Mouse (Mus musculus): ENCODE data around the gene Gm28729. TPM values are rescaled to one million over a fixed set of nuclear protein-coding genes. Genes with fewer than 3 reads are reported as not detected.
"Not testable (repeated sequence)": the region's sequence is repeated elsewhere in the genome, so short reads cannot be mapped to it uniquely, and the experiment has no call there.

Gene Gm28729
- total RNA-seq, 2 experiments from 2014 or later, result not detected

GRCm38 (mm10) chr9:96536895-96537614, 12.0 kb upstream of the Gm28729 start:
- DNase-seq, result peak; percentile 62
- no peak for TF ChIP-seq CTCF (IDR thresholded peaks at IDR 0.05)
- H3K27ac ChIP-seq, result peak overlapping the region; percentile 78
- peak overlapping the region; percentile 70 for H3K4me3 ChIP-seq
- intact Hi-C loops (cut with DNase I), result no loop called here

DNA sequence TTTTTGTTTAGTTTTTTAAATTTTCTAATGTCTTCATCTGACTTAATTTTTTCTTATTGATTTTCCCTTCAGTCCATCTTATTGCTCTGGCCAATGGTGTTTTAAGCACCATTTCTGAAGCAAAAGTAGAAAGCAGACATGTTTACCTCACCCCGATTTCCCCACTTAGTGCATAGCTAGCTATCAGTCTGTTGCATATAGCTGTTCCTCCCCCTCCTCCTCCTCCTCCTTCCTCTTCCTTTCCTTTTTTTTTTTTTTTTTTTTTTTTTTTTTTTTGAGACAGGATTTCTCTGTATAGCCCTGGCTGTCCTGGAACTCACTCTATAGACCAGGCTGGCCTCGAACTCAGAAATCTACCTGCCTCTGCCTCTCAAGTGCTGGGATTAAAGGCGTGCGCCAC, 11.0 kb upstream of the Gm28729 start:
- H3K27ac ChIP-seq; intact Hi-C loops (cut with DNase I); DNase-seq; H3K4me3 ChIP-seq: not testable (repeated sequence)

DNA sequence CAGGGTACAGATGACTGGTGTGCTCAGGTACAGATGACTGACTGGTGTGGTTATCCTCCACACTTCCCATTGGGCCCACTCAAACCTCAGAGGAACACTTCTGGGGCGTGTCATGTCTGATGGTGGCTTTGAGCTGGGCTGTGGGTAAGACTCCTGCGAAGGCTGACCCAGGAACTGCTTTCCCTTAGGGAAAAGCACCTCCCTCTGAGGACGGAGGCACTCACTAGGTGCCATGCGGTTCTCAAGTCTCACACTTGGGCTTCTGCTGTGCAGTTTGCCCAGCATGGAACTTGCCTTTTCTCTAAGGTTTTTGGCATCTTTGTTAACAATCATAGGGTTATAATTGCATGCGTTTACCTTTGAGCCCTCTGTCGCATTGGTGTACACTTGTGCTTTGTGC, 10.4 kb upstream of the Gm28729 start:
- DNase-seq, result no peak
- intact Hi-C loops (cut with DNase I), result no loop called here
- TF ChIP-seq CTCF (IDR thresholded peaks at IDR 0.05), result no peak
- Histone ChIP-seq H3K27ac (no peak overlapping the region), H3K4me3 (no peak overlapping the region)

- intact Hi-C loops (cut with DNase I), result no loop called here
- TF ChIP-seq CTCF (IDR thresholded peaks at IDR 0.05), result no peak
- no peak for DNase-seq
- Histone ChIP-seq H3K4me3 (no peak overlapping the region), H3K27ac (no peak overlapping the region)
Measured at GRCm38 (mm10) chr9:96534256-96534655, 9.2 kb upstream of the Gm28729 start.

DNA sequence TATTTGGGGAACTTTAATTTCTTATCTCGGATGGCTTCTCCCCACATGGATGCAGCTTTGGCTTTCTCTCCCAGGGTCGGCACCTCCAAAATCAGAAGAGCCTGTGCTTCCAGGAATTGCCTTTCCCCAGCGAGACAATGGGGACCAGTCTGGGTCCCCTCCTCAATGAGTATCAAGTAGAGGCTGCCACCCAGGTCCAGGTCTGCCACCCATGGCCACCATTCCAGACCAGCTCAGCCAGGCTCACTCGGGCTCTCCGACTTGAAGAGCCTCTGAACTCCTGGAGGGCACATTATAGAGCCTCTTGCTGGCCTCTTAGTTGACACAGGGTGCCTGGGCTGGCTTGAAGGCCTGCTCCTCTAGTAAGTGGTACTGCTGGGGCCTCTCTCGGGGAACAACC, 8.4 kb upstream of the Gm28729 start:
- Histone ChIP-seq H3K4me3 (no peak overlapping the region), H3K27ac (no peak overlapping the region)
- no peak for DNase-seq
- TF ChIP-seq CTCF (IDR thresholded peaks at IDR 0.05), result no peak
- intact Hi-C loops (cut with DNase I), result no loop called here

GRCm38 (mm10) chr9:96532531-96532930, 7.5 kb upstream of the Gm28729 start:
- no peak overlapping the region for H3K4me3 ChIP-seq
- DNase-seq, result no peak
- H3K27ac ChIP-seq, result peak overlapping the region; percentile 16; the same call in 1 of the 2 replicates
- intact Hi-C loops (cut with DNase I), result no loop called here
- no peak for TF ChIP-seq CTCF (IDR thresholded peaks at IDR 0.05)

GRCm38 (mm10) chr9:96530674-96531081, 5.6 kb upstream of the Gm28729 start:
- H3K4me3 ChIP-seq, result peak overlapping the region; percentile 74
- H3K27ac ChIP-seq, result peak overlapping the region; percentile 81
- TF ChIP-seq CTCF (IDR thresholded peaks at IDR 0.05), result no peak
- intact Hi-C loops (cut with DNase I), result no loop called here
- peak; percentile 63 for DNase-seq

GRCm38 (mm10) chr9:96529961-96530673, 5.1 kb upstream of the Gm28729 start:
- DNase-seq, result no peak
- H3K4me3 ChIP-seq, result peak overlapping the region; percentile 74
- no peak for TF ChIP-seq CTCF (IDR thresholded peaks at IDR 0.05)
- intact Hi-C loops (cut with DNase I), result no loop called here
- peak overlapping the region; percentile 81 for H3K27ac ChIP-seq

GRCm38 (mm10) chr9:96526011-96526410, 947 bp upstream of the Gm28729 start:
- no peak overlapping the region for H3K4me3 ChIP-seq
- no peak for TF ChIP-seq CTCF (IDR thresholded peaks at IDR 0.05)
- DNase-seq, result no peak
- H3K27ac ChIP-seq, result no peak overlapping the region
- intact Hi-C loops (cut with DNase I), result no loop called here

- DNase-seq, result no peak
- Histone ChIP-seq H3K4me3 (no peak overlapping the region), H3K27ac (no peak overlapping the region)
- intact Hi-C loops (cut with DNase I), result no loop called here
- no peak; the same call in 1 of the 2 replicates for TF ChIP-seq CTCF (IDR thresholded peaks at IDR 0.05)
Measured at GRCm38 (mm10) chr9:96523148-96523547, 1.9 kb downstream of the Gm28729 start.

DNA sequence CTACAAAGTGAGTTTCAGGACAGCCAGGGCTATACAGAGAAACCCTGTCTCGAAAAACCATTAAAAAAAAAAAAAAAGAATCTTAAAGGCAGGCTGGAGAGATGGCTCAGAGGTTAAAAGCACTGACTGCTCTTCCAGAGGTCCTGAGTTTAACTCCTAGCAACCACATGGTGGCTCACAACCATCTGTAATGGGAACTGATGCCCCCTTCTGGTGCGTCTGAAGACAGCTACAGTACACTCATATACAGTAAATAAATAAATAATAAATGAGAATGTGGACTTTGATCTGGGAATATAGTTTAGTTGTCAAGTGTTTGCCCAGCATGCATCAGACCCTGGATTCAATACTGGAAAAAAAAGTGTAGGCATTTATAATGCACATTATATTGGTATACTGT, 3.5 kb downstream of the Gm28729 start:
- peak; percentile 7; the same call in 1 of the 2 replicates for TF ChIP-seq CTCF (IDR thresholded peaks at IDR 0.05)
- H3K27ac ChIP-seq; H3K4me3 ChIP-seq; intact Hi-C loops (cut with DNase I); DNase-seq: not testable (repeated sequence)

DNA sequence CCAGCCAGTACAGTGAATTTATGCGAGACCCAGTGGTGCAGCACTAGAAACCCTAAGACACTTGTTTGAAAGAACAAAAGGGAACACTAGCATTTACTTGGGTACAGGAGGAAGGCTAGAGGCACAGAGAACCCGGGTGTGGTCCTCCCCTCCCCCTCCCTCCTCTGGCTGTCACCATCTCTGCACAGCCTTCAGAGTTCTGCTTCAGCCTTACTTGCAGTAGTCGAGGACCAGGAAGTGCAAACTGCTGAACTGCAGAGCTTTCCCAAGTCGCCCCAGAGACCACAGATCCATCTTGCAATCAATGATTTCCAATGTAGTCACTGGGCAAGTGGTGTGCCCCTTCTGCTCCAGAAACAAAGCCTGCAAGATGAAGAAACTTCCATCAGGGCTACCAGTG, 7.6 kb downstream of the Gm28729 start:
- intact Hi-C loops (cut with DNase I), result no loop called here
- H3K27ac ChIP-seq, result no peak overlapping the region
- no peak for DNase-seq
- no peak overlapping the region for H3K4me3 ChIP-seq
- no peak for TF ChIP-seq CTCF (IDR thresholded peaks at IDR 0.05)

GRCm38 (mm10) chr9:96516806-96517205, 8.3 kb downstream of the Gm28729 start:
- DNase-seq, result no peak
- intact Hi-C loops (cut with DNase I), result no loop called here
- H3K4me3 ChIP-seq, result no peak overlapping the region
- no peak for TF ChIP-seq CTCF (IDR thresholded peaks at IDR 0.05)
- no peak overlapping the region for H3K27ac ChIP-seq
